Mouse (Mus musculus): ENCODE data around the gene Cdc14b.
A peak's percentile ranks its signal among the peaks of the same experiment; 100 is the strongest.

The Cdc14b gene

GRCm38 (mm10) chr13:64162626-64163025, 112.5 kb downstream of the Cdc14b start:
- DNase-seq, result peak; percentile 33

GRCm38 (mm10) chr13:64161916-64162611, 113.0 kb downstream of the Cdc14b start:
- peak; percentile 68 for DNase-seq

GRCm38 (mm10) chr13:64161548-64161915, 113.6 kb downstream of the Cdc14b start, which contains the start of gene Habp4:
TSS of gene Habp4 (plus strand) at chr13:64161824.
- peak; percentile 99 for DNase-seq

- no peak for DNase-seq
Observed at GRCm38 (mm10) chr13:64156966-64157365, 118.1 kb downstream of the Cdc14b start.

GRCm38 (mm10) chr13:64155171-64155571, 119.9 kb downstream of the Cdc14b start:
- peak; percentile 26 for DNase-seq

GRCm38 (mm10) chr13:64154651-64155050, 120.4 kb downstream of the Cdc14b start:
- no peak for DNase-seq

GRCm38 (mm10) chr13:64153751-64154267, 121.3 kb downstream of the Cdc14b start:
- DNase-seq, result peak; percentile 59

GRCm38 (mm10) chr13:64153083-64153682, 121.9 kb downstream of the Cdc14b start, which contains the start of gene Zfp367:
TSS of gene Zfp367 (minus strand) at chr13:64153202.
- peak; percentile 99 for DNase-seq

- no peak for DNase-seq
Observed at GRCm38 (mm10) chr13:64152671-64153082, 122.4 kb downstream of the Cdc14b start.

GRCm38 (mm10) chr13:64152241-64152669, 122.8 kb downstream of the Cdc14b start:
- DNase-seq, result peak; percentile 85

GRCm38 (mm10) chr13:64150121-64150520, 125.0 kb downstream of the Cdc14b start:
- DNase-seq, result no peak

Data from thymus, postnatal 4 days (tissue).